In the genomic region with DNA sequence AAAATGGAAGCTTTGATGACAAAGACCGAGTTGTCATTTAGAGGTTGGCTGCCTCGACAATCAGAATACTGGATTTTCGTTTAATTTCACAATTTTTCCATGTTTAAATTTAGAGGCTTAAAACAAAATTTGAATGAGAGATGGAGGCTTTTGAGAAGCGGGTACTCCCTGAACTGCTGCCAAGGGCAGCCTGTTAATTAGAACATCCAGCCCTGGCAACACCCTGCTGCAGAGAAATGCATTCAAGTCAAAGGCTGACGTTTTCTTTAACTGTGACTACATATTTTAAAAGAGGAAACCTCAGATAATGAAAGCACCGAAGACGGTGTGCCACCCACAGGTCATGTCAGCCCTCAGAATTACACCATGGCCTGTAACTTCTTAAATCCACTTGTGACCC, we compare ENCODE assay signal across 25 mouse cellular contexts.
DNase-seq lines count a peak whose midpoint lies in the region; ATAC-seq and TF ChIP-seq lines count a peak whose summit lies in the region.
"Had no signal": no experiment of that assay in that cellular context is flagged by ENCODE, and none has a peak within 500 bp of the region (broad histone marks: within the 10 kb centered on the region; RNA-seq: fewer than 3 reads in every experiment).

No protein-coding gene starts in this region.

- no peak for TF ChIP-seq POLR2A in testis, adult 2 months (IDR thresholded peaks at IDR 0.05; ENCODE audit: control insufficient read depth, low read depth, low read length)

- no peaks in the 10 kb centered on the region for H3K27me3 ChIP-seq in forebrain, embryonic 14.5 days (replicated peaks; ENCODE audit: control insufficient read depth, insufficient read depth, low read length)
- no peaks in the 10 kb centered on the region for H3K27me3 ChIP-seq in forebrain, embryonic 11.5 days (ENCODE audit: control insufficient read depth, insufficient read depth, low read length)
- no peaks in the 10 kb centered on the region for H3K27me3 ChIP-seq in testis, adult 2 months (ENCODE audit: control insufficient read depth, insufficient read depth, low read length)
- H3K27me3 ChIP-seq: CH12.LX; heart, embryonic 12.5 days; kidney, embryonic 15.5 days; limb, embryonic 13.5 days; liver, embryonic 13.5 days; midbrain, embryonic 12.5 days had no signal

- H3K4me3 ChIP-seq in forebrain, embryonic 14.5 days (ENCODE audit: low read depth, low read length): no peak overlapping the region
- no peak overlapping the region for H3K4me3 ChIP-seq in forebrain, embryonic 11.5 days (ENCODE audit: low read depth, low read length)
- no peak overlapping the region for H3K4me3 ChIP-seq in layer of hippocampus, adult 2 months
- H3K4me3 ChIP-seq in testis, adult 2 months (ENCODE audit: control insufficient read depth, low read depth, low read length): peak overlapping the region; percentile 20
- H3K4me3 ChIP-seq: heart, embryonic 12.5 days; kidney, embryonic 15.5 days; limb, embryonic 13.5 days; liver, embryonic 13.5 days; midbrain, embryonic 12.5 days; myocyte had no signal

- WGBS in forebrain, embryonic 14.5 days: 24% methylated on average over 7 of the region's 7 CpGs
- 76% methylated on average over 7 of the region's 7 CpGs for WGBS in forebrain, embryonic 11.5 days

- DNase-seq in forebrain, embryonic 14.5 days (ENCODE audit: low spot score): peak; percentile 65
- DNase-seq in forebrain, embryonic 11.5 days (ENCODE audit: low spot score): no peak
- DNase-seq in layer of hippocampus, adult 2 months (ENCODE audit: low spot score in 2 of 2): no peak
- DNase-seq in layer of hippocampus, postnatal 36 days: no peak
- DNase-seq in testis, postnatal 14 days (ENCODE audit: low spot score): no peak
- DNase-seq: adrenal gland, postnatal 36 days; cerebellum, adult 9-10 months; heart, postnatal 14 days; kidney, postnatal 4 days; liver, embryonic 13.5 days; lung, embryonic 14.5 days; retina, postnatal 1 day; thymus, postnatal 36 days had no signal

- no peaks in the 10 kb centered on the region for H3K36me3 ChIP-seq in forebrain, embryonic 14.5 days (ENCODE audit: control insufficient read depth, insufficient read depth, low read length)
- no peaks in the 10 kb centered on the region for H3K36me3 ChIP-seq in forebrain, embryonic 11.5 days (ENCODE audit: control insufficient read depth, insufficient read depth, low read length)
- no peaks in the 10 kb centered on the region for H3K36me3 ChIP-seq in testis, adult 2 months (ENCODE audit: control insufficient read depth, insufficient read depth, low read length)
- H3K36me3 ChIP-seq: heart, embryonic 12.5 days; kidney, embryonic 15.5 days; limb, embryonic 13.5 days; liver, embryonic 13.5 days; midbrain, embryonic 12.5 days had no signal

- TF ChIP-seq CTCF in layer of hippocampus, adult 2 months (conservative IDR thresholded peaks at IDR 0.05): no peak
- no peak for TF ChIP-seq CTCF in testis, adult 2 months (IDR thresholded peaks at IDR 0.05; ENCODE audit: control insufficient read depth, insufficient read depth, insufficient replicate concordance, low read depth, low read length)

- H3K9me3 ChIP-seq in forebrain, embryonic 14.5 days (replicated peaks; ENCODE audit: control insufficient read depth, low read length): no peaks in the 10 kb centered on the region
- H3K9me3 ChIP-seq in forebrain, embryonic 11.5 days (ENCODE audit: control insufficient read depth, low read length): no peaks in the 10 kb centered on the region
- H3K9me3 ChIP-seq: kidney, embryonic 15.5 days; liver, embryonic 13.5 days; midbrain, embryonic 12.5 days had no signal

- H3K4me1 ChIP-seq in forebrain, embryonic 14.5 days (ENCODE audit: control insufficient read depth, insufficient read depth, low read length): peaks cover 5% of the 10 kb centered on the region; the same call in 1 of the 2 replicates
- no peaks in the 10 kb centered on the region for H3K4me1 ChIP-seq in forebrain, embryonic 11.5 days (replicated peaks; ENCODE audit: control insufficient read depth, insufficient read depth, low read length)
- H3K4me1 ChIP-seq in testis, adult 2 months (ENCODE audit: control insufficient read depth, insufficient read depth, low read length): no peaks in the 10 kb centered on the region
- H3K4me1 ChIP-seq: heart, embryonic 12.5 days; kidney, embryonic 15.5 days; limb, embryonic 13.5 days; liver, embryonic 13.5 days; midbrain, embryonic 12.5 days had no signal

- ATAC-seq in forebrain, embryonic 14.5 days: 0 out of 2 replicates have a peak, but pooled peaks have one; percentile 41
- no peak for ATAC-seq in forebrain, embryonic 11.5 days (replicated peaks; ENCODE audit: low FRiP score)
- ATAC-seq in CD4-positive, CD25-positive, alpha-beta regulatory T cell, adult 4 months: no peak
- ATAC-seq: intestine, embryonic 16.5 days had no signal

- no peak overlapping the region for H3K9ac ChIP-seq in forebrain, embryonic 14.5 days (ENCODE audit: low read length)
- no peak overlapping the region for H3K9ac ChIP-seq in forebrain, embryonic 11.5 days (ENCODE audit: low read length)
- H3K9ac ChIP-seq: heart, embryonic 12.5 days; hindbrain, embryonic 14.5 days; kidney, embryonic 15.5 days; limb, embryonic 13.5 days; liver, embryonic 13.5 days; lung, embryonic 14.5 days; midbrain, embryonic 12.5 days had no signal

- no peak overlapping the region for H3K27ac ChIP-seq in forebrain, embryonic 14.5 days (ENCODE audit: low read depth, low read length)
- H3K27ac ChIP-seq in forebrain, embryonic 11.5 days (ENCODE audit: low read depth, low read length): no peak overlapping the region
- H3K27ac ChIP-seq in layer of hippocampus, adult 2 months: peak overlapping the region; percentile 21; the same call in 1 of the 2 replicates
- H3K27ac ChIP-seq in testis, adult 2 months (ENCODE audit: control insufficient read depth, insufficient read depth, low read depth, low read length): no peak overlapping the region
- H3K27ac ChIP-seq: hindbrain, embryonic 14.5 days; kidney, embryonic 15.5 days; limb, embryonic 13.5 days; liver, embryonic 13.5 days; macrophage; midbrain, embryonic 12.5 days; stomach, postnatal 0 days had no signal

- H3K4me2 ChIP-seq in forebrain, embryonic 14.5 days (ENCODE audit: low read length): no peak overlapping the region
- no peak overlapping the region for H3K4me2 ChIP-seq in forebrain, embryonic 11.5 days (ENCODE audit: low read depth, low read length, severe bottlenecking)
- H3K4me2 ChIP-seq: heart, embryonic 12.5 days; hindbrain, embryonic 14.5 days; kidney, embryonic 15.5 days; limb, embryonic 13.5 days; liver, embryonic 13.5 days; lung, embryonic 14.5 days; midbrain, embryonic 12.5 days had no signal
